Mouse (Mus musculus) CH12.LX (cell line): Measurements from ENCODE around the gene Epop.

Experiments used
- CTCF ChIP-seq, 2 experiments: IDR thresholded peaks in 1 of 2; conservative IDR thresholded peaks in 1 of 2; 2 replicates each; pipeline ENCODE4 v1.5.1; 2011 to 2012; ENCODE audit warnings: low read depth in 2 of 2, low read length in 2 of 2, improper control_type of control experiment in 1 of 2, inconsistent platforms in 1 of 2, mild to moderate bottlenecking in 1 of 2, moderate library complexity in 1 of 2
- HCFC1 ChIP-seq: IDR thresholded peaks from 2 replicates; pipeline ENCODE4 v1.6.1; 2012; ENCODE audit warnings: low read depth, mild to moderate bottlenecking, inconsistent platforms, low read length, improper control_type of control experiment
- KAT2A ChIP-seq: IDR thresholded peaks from 2 replicates; pipeline ENCODE4 v1.6.1; 2012; ENCODE audit warnings: low read length, improper control_type of control experiment, inconsistent platforms; ENCODE audit not compliant: insufficient replicate concordance
- POLR2A ChIP-seq: IDR thresholded peaks from 2 replicates; pipeline ENCODE4 v1.6.1; 2011; ENCODE audit warnings: low read depth, mild to moderate bottlenecking, improper control_type of control experiment, low read length
- RAD21 ChIP-seq: IDR thresholded peaks from 2 replicates; pipeline ENCODE4 v1.6.1; 2011; ENCODE audit warnings: low read depth, mild to moderate bottlenecking, low read length, improper control_type of control experiment, moderate library complexity
- UBTF ChIP-seq: IDR thresholded peaks from 2 replicates; pipeline ENCODE4 v1.6.1; 2012; ENCODE audit warnings: low read depth, mild to moderate bottlenecking, inconsistent platforms, low read length, improper control_type of control experiment, moderate library complexity
- USF1 ChIP-seq: IDR thresholded peaks from 2 replicates; pipeline ENCODE4 v1.6.1; 2014; ENCODE audit warnings: low read depth, mild to moderate bottlenecking, inconsistent platforms, low read length, improper control_type of control experiment
- ZC3H11A ChIP-seq: IDR thresholded peaks from 2 replicates; pipeline ENCODE4 v1.6.1; 2012; ENCODE audit warnings: low read depth, mild to moderate bottlenecking, inconsistent platforms, low read length, improper control_type of control experiment
- ZNF384 ChIP-seq: IDR thresholded peaks from 2 replicates; pipeline ENCODE4 v1.6.1; 2012; ENCODE audit warnings: low read depth, low read length, improper control_type of control experiment, inconsistent platforms

- TF ChIP-seq USF1 (no peak), HCFC1 (no peak), POLR2A (no peak), ZNF384 (no peak), CTCF (conservative IDR thresholded peaks at IDR 0.05 in 1 of 2, IDR thresholded peaks at IDR 0.05 in 1 of 2; ENCODE audit: low read depth in 2 of 2, low read length in 2 of 2) (no peak), KAT2A (no peak), UBTF (no peak; the same call in none of the 2 replicates), ZC3H11A (no peak), RAD21 (no peak)
Measured at GRCm38 (mm10) chr11:97660734-97661647, 31.5 kb upstream of the Epop start.
